Mouse (Mus musculus) right cerebral cortex, postnatal 4 days (tissue): ENCODE data around the gene Igfn1.
A peak's percentile ranks its signal among the peaks of the same experiment; 100 is the strongest.

Source experiments
- DNase-seq: peaks from one replicate; pipeline ENCODE4 v3.0.0-alpha.2; 2022

Igfn1 gene

DNA sequence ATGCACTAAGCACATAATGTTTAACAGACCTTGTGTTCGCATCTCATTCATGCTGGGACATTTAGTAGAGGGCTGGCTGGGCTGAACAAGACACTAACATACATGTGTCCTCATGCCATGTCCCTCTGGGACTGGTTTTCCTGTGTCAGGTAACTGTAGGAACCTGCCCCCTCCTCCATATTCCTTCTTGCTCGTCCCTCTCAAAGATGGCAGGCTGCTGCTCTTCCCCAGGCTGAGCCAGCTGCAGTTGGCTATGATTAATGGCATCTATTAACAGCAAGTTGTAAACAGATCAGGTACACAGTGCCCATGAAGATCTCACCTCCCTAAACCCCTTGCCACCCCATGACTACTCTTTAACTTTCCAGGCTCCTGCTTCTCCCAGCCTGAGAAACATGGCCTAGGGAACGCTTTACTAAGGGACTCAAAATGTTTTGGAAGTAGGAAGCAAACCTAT lies at the start of gene Igfn1:
Igfn1 (minus strand) TSS at position 51 of the 457 bp plus-strand sequence.
- DNase-seq = no peak

DNA sequence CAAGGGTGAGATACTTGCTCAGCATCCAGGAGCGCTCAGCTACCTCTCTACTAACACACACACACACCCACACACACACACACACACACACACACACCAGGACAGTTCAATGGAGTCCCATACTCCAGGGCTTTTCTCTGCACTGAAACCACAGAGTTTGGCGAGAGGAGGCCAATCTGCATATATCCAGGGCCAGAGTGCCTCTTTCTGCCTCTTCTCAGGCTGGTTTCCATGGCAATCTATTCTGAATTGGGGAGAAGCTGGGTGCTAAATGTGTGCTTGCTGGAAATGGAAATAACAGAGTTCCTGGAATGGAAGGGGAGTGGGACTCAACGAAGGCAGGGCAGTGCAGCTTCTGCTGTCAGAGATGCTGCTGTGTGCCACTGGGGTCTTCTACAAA lies 49.6 kb upstream of the Igfn1 start:
- peak; percentile 46 for DNase-seq

GRCm38 (mm10) chr1:136052547-136052946 lies 46.4 kb upstream of the Igfn1 start, which contains the start of gene Cacna1s:
Gene Cacna1s (plus strand): TSS chr1:136052750.
- no peak for DNase-seq

DNA sequence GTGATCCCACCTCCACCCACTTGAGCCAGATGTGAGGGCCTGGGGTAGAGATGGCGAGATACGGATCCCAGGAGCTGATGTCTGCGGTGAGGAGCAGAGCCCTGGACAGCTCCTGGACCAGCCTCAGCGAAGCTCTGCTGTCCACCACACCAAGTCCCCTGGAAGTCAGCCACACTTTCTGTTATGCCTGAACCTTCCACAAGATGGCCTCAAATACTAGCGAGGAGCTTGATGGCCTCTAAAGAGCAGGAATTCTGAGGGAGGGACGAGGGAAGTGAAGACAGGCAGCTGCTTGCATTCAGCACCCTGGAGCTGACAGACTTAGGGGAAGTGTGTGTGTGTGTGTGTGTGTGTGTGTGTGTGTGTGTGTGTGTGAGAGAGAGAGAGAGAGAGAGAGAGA lies 45.3 kb upstream of the Igfn1 start:
- DNase-seq = peak; percentile 67

DNA sequence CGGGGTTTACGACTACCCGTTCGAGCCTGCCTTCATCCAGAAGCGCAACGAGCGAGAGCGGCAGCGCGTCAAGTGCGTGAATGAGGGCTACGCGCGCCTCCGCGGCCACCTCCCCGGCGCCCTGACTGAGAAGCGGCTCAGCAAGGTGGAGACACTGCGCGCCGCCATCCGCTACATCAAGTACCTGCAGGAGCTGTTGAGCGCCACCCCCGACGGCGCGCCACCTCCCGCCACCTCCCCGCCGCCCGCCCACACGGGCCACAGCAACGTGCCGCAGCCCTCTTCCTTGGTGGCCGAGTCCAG lies 44.8 kb upstream of the Igfn1 start:
- DNase-seq = peak; percentile 58

DNA sequence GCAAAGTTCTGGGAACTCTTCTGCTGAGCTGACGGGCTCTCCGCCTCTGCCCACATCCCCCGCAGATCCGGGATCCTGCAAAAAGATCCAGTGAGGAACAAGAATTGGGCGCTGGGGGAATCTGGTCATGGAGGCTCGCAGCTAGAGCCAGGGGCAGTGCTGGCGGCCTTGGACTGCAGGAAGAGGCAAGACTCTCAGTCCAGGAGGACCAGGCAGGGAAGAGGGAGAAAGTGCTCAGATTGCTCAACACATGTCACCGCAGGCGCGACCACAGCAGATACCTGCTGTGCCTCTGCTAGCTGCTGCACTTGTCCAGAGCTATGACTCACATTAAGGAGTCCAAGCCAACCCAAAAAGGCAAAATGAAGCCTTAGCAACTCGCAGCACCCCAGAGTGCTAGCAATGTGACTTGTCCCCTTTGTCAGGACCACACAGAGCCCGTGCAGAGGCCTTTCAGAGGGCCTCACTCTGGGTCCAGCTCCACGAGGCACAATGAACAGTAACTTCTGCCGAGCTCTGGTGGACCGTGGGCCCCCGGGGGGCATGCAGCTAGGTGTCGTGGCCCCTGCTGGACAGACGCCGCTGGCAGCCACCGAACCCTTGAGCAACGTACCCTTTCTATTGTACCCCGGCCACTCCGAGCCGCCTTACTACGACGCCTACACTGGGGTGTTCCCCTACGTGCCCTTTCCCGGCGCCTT lies 44.3 kb upstream of the Igfn1 start, which contains the start of gene Ascl5:
Ascl5 (plus strand) TSS at position 493 of the 701 bp plus-strand sequence.
- no peak for DNase-seq

DNA sequence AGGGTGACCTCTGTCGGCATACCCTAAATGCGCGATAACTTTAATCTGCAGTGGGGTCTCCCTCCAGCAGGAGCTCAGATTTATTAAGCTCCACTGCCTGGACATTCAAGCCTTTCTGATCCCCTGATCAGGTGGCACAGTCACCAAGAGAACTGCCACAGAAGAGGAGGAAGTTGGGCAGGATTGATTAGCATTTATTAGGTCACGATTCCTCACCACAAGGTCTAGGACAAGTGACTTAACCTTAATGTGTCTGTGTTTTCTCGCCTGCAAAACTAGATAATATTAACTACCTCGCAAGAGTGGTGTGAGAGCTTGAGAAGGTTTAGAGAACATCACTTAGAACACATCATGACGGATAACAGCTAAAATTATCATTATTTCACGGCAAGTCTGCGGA lies 41.8 kb upstream of the Igfn1 start:
- DNase-seq = no peak

DNA sequence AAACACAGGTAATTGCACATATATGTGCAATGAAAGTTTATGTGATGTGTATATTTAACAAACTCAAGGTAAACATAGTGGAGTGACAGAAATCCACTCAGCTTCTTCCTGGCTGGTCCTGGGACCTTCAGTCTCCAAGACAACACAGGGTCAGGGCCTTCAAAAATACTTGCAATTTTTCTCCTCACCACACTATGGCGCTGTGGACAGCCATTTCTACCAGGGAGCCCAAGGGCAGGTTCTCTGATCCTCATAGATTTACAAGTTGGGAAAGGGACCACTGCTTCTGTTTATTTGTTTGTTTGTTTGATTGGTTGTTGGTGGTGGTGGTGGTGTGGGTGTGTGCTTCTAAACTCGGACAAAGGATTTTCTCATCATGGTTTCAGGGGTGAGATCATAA lies 41.3 kb upstream of the Igfn1 start:
- no peak for DNase-seq

DNA sequence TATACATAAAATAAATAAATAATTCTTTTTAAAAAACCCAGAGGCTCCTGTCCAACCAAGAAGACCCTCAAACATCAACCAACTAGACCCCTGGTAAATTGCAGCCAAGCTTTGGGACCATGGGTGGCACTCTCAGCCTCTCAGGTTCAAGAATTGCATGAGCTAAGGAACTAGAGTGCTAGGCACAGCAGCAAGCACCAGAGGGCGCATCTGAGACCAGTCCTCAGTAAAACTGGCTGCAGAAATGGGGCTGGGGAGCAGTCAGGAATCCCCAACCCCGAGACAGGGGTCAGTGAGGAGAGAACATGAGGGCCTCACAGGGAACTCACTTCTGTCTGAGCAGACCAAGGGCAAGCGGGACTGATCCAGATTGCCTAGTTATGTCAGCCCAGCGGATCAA lies 39.6 kb upstream of the Igfn1 start:
- peak; percentile 81 for DNase-seq

DNA sequence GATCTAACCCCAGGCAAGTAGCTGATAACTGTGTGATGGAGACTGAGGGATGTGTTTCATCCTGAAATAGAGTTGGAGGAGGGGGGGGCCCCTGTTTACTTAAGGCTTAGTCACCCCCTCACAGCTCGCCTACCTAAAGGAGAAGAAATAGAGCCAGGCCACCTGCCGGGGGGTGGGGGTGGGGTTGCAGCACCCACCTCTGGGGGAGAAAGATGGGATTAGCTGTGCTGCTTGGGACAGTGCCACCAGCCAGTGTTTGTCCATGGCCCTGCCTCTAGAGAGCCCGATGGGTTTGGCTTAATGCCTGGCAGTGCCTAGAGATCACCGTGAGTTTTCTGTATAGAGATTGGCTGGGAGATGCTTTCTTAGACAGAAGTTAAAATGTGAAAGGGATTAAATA lies 34.7 kb upstream of the Igfn1 start:
- DNase-seq = no peak

DNA sequence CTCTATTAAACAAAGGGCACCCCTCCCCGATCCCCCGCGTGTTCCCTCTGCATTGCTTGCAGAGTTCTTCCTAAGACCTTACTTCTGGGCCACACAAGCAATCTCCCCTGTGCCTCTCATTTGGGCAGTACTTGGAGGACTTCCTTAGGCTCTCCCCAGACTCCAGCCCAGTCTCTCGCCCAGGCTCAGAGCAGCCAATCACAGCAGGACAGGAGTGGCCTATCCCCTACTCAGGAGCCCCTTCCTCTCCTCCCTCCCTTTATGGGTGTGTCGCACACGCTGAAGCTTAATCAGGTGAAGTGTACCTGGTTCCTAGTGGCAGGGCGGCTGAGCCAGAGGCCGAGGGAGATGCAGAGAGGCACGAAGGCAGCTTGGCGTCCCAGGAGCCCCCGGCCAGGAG lies 34.3 kb upstream of the Igfn1 start:
- DNase-seq = no peak

GRCm38 (mm10) chr1:136038746-136039538 lies 32.8 kb upstream of the Igfn1 start:
- no peak for DNase-seq

DNA sequence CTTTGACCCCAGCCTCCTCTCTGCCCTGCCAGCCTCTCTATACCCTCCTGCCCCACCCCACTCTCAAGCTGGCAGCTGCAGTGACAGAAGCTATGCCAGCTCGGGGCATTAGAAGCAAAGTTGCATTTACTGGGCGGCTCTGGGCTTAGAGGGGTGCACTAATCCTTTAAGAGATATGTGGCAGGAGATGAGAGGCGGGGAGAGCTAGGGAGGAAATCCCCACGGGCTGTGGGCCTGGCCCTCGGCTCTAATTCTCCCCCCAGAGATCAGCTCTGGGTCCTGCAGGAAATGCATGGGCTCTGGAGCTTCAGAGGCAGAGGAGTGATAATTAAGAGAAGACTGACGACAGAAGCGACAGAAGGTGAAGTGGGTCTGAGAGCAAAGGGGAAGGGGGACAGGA lies 26.8 kb upstream of the Igfn1 start:
- DNase-seq = no peak

DNA sequence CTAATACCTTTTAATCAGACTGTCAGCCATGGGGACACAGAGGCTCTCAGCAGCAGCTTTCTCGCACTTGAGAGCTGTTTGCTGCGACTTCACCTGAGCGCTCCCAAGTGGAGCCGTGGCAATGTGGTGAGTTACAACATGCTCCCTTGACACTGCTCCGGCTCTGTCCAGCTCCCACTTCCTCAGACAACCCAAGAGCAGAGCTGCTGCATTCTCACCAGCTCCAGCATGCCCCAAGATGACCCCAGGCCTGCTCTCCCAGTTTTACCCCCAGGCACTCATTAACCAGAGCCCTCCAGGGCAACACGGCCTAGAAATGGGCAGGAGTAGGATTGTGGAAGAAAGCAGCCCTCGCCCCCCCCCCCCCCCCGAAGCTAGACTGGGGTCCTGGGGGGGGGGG lies 25.6 kb upstream of the Igfn1 start:
- no peak for DNase-seq

- DNase-seq = no peak
Observed at GRCm38 (mm10) chr1:136030201-136030600, 24.1 kb upstream of the Igfn1 start.

GRCm38 (mm10) chr1:136018390-136019189 lies 12.4 kb upstream of the Igfn1 start:
- DNase-seq = peak; percentile 43

DNA sequence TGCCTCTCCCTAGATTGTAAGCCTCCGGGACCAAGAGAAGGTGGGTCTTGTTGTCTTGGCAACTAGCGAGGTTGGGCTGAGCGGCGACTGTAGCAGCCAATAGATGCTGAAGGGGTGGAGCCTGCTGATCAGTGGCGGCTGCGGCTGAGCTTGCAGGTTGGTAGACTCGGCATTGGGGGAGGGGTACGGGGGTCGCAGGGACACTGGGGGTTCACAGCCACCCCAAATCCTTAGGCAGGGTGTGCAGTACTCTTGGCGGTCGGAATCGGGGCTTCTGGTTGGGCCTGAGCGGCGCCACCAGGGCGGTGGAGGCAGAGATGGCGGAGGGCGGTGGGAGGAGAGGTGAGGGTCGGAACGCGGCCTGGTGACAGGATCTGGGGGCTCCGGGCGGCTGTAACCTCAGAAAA lies 11.8 kb upstream of the Igfn1 start:
- peak; percentile 89 for DNase-seq

DNA sequence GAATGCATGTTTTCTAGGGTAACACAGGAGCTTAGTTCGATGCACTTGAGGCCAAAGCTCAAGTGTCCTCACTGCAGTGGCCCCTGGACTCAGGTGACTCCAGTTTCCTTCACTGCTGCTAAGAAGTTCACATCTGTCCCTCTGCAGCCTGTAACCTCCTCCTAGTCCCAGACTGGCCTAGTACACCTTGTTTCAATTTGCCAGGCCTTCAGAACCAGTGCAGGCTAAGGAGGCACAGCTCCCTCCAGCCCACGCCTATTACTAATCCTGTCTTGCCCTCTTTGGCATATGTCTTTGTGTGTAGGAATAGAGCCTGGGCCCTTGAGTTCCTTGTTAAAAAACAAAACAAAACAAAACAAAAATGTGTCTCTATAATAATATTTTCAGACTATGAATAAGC lies 11.2 kb upstream of the Igfn1 start:
- no peak for DNase-seq

DNA sequence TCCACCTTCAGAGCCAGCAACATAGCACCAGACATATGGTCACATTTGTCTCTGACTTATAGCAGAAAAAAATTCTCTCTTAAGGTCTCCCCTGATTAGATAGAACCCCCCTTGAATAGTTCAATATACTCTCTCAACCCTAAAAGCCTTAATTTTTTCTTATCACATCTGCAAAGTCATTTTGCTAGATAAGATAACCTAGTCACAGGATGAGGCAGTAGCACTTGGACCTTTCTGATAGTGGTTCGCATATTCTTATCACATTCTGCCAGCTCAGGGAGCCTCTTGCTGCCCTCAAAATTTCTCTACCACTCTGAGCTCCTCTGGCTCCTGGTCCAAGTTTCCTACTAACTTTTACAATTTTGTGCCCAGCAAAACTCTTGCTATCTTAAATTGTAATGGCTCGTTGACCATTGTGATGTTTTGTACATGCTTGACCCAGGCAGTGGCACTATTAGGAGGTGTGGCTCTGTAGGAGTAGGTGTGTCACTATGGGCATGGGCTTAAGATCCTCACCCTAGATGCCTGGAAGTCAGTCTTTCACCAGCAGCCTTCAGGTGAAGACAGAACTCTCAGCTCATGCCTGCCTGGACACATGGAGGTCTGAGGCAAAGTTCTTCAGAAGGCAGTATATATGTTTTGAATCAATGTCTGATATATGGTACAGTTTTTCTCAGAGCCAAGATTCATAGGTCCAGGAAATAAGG lies 8.8 kb upstream of the Igfn1 start:
- DNase-seq = no peak

- DNase-seq = no peak
Observed at GRCm38 (mm10) chr1:136013513-136013912, 7.4 kb upstream of the Igfn1 start.

GRCm38 (mm10) chr1:136010247-136010646 lies 4.1 kb upstream of the Igfn1 start:
- DNase-seq = no peak

DNA sequence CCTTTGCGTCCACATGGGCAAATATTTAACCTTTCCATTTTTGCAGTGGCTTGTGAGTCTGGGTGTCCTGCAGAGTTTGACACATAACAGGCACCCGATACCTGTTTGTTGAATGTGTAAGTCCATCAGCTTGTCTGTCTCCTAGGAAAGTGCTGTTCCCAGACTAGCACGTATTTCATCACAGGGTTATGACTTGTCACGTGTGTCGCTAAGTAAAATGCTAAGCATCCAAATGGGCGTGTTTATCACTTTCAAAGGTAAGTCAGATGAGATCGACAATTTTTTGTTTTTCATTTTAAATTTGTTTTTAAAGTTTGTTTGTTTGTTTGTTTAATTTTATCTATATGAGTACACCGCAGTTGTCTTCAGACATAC lies 2.0 kb upstream of the Igfn1 start:
- no peak for DNase-seq
